Comparison of ENCODE assay signal across 6 mouse cellular contexts in genomic region chr12:92883091-92883490, GRCm38 (mm10).
DNase-seq lines count a peak whose midpoint lies in the region; ATAC-seq and TF ChIP-seq lines count a peak whose summit lies in the region.
"Not testable (repeated sequence)": the region's sequence is repeated elsewhere in the genome, so short reads cannot be mapped to it uniquely, and the experiment has no call there.

No protein-coding gene starts in this region.

- H3K4me3 ChIP-seq in G1E (ENCODE audit: low read depth, low read length) = not testable (repeated sequence)

- H3K4me1 ChIP-seq in G1E (ENCODE audit: insufficient read depth, low read depth, low read length) = not testable (repeated sequence)

- not testable (repeated sequence) for DNase-seq in G1E (ENCODE audit: low spot score)

- H3K36me3 ChIP-seq in G1E (replicated peaks) = not testable (repeated sequence)

- peaks cover 18% of the 10 kb centered on the region for H3K9me3 ChIP-seq in G1E (replicated peaks)

- TF ChIP-seq CTCF in G1E (IDR thresholded peaks at IDR 0.05; ENCODE audit: low read depth, low read length) = not testable (repeated sequence)

- H3K27me3 ChIP-seq in G1E (ENCODE audit: insufficient read depth, low read length) = not testable (repeated sequence)

- ATAC-seq in G1E (ENCODE audit: extremely low read depth, insufficient number of reproducible peaks, low FRiP score, poor library complexity, severe bottlenecking) = peak; percentile 22; the same call in 1 of the 2 replicates
- peak; percentile 80 for ATAC-seq in common myeloid progenitor, adult 5-6 weeks (replicated peaks; ENCODE audit: low read depth, poor library complexity, severe bottlenecking)
- peak; percentile 57; the same call in 1 of the 2 replicates for ATAC-seq in granulocyte monocyte progenitor cell, adult 5-6 weeks (replicated peaks; ENCODE audit: poor library complexity, severe bottlenecking)
- peak; percentile 71 to 84 for ATAC-seq in hematopoietic stem cell, adult 5-6 weeks (replicated peaks in 1 of 2; ENCODE audit: insufficient read depth in 1 of 2, low FRiP score in 2 of 2, low TSS enrichment in 1 of 2, low read depth in 1 of 2, poor library complexity in 2 of 2, severe bottlenecking in 2 of 2)
- peak; percentile 36 for ATAC-seq in megakaryocyte, adult 5-6 weeks (ENCODE audit: poor library complexity, severe bottlenecking)
- ATAC-seq in megakaryocyte progenitor cell, adult 5-6 weeks (replicated peaks; ENCODE audit: poor library complexity) = peak; percentile 60

Comparison
In these comparisons a context has a peak if more than half of its experiments do, and no peak if none do; other contexts are left out.
1. ATAC-seq: peak in every context shown above with its lines; median percentile 80 in common myeloid progenitor, adult 5-6 weeks; 78 in hematopoietic stem cell, adult 5-6 weeks; 60 in megakaryocyte progenitor cell, adult 5-6 weeks; 57 in granulocyte monocyte progenitor cell, adult 5-6 weeks; 36 in megakaryocyte, adult 5-6 weeks; 22 in G1E.